Mouse (Mus musculus) olfactory bulb, adult 2 months (tissue): ENCODE results near the gene Hnrnpm.
"Not testable (repeated sequence)": the region's sequence is repeated elsewhere in the genome, so short reads cannot be mapped to it uniquely, and the experiment has no call there.

Experiments used
- CTCF ChIP-seq: fragments of 200-500 bp; IDR thresholded peaks from 2 replicates; pipeline ENCODE4 v1.5.1; 2012; ENCODE audit warnings: low read depth, mild to moderate bottlenecking, low read length, moderate library complexity; ENCODE audit not compliant: insufficient read depth
- POLR2A ChIP-seq: fragments of 200-500 bp; IDR thresholded peaks from 2 replicates; pipeline ENCODE4 v1.6.1; 2012; ENCODE audit warnings: mild to moderate bottlenecking, low read depth, low read length, moderate library complexity; ENCODE audit not compliant: insufficient read depth

GRCm38 (mm10) chr17:33613726-33614125 lies 72.9 kb downstream of the Hnrnpm start:
- not testable (repeated sequence) for TF ChIP-seq CTCF, POLR2A
